Mouse (Mus musculus) heart, postnatal 0 days (tissue): ENCODE measurements around the gene H2-T24.
A peak's percentile ranks its signal among the peaks of the same experiment; 100 is the strongest.
"Not testable (repeated sequence)": the region's sequence is repeated elsewhere in the genome, so short reads cannot be mapped to it uniquely, and the experiment has no call there.

Experiments
- CTCF ChIP-seq: IDR thresholded peaks from 2 replicates; pipeline ENCODE4 v1.5.1; 2016; ENCODE audit warnings: antibody characterized with exemption, control low read depth, low read depth
- EP300 ChIP-seq: IDR thresholded peaks from 2 replicates; pipeline ENCODE4 v1.6.1; 2016; ENCODE audit warnings: antibody characterized with exemption, low read depth

GRCm38 (mm10) chr17:36035010-36035638 is 14.8 kb upstream of the H2-T24 start:
- TF ChIP-seq EP300 = not testable (repeated sequence)
- peak; percentile 55 for TF ChIP-seq CTCF
